ENCODE assay signal across 7 mouse cellular contexts in genomic region chr7:101301881-101302456, GRCm38 (mm10). TPM values are rescaled to one million over a fixed set of nuclear protein-coding genes. Genes with fewer than 3 reads are reported as not detected.
DNase-seq lines count a peak whose midpoint lies in the region; ATAC-seq lines count a peak whose summit lies in the region.

Gene Atg16l2, minus strand, starts transcription at chr7:101302251.

- intact Hi-C loops in left cerebral cortex, postnatal 36 days (cut with DNase I), result no loop called here

- under 1% methylated on average over 38 of the region's 39 CpGs for WGBS in intestine, embryonic 16.5 days
- under 1% methylated on average over 39 of the region's 39 CpGs for WGBS in midbrain, embryonic 11.5 days

- peak; percentile 95 for ATAC-seq in intestine, embryonic 16.5 days
- ATAC-seq in midbrain, embryonic 11.5 days (ENCODE audit: low FRiP score), result peak; percentile 96

- H3K27ac ChIP-seq in intestine, embryonic 16.5 days (ENCODE audit: low read length), result peak within 1 kb of the TSS; percentile 55
- peak within 1 kb of the TSS; percentile 48 for H3K27ac ChIP-seq in midbrain, embryonic 11.5 days (ENCODE audit: low read depth, low read length)

- peak within 1 kb of the TSS; percentile 75 for H3K4me2 ChIP-seq in intestine, embryonic 16.5 days (ENCODE audit: low read depth, low read length)
- peak within 1 kb of the TSS; percentile 65 for H3K4me2 ChIP-seq in midbrain, embryonic 11.5 days

- peak within 1 kb of the TSS; percentile 77 for H3K4me3 ChIP-seq in intestine, embryonic 16.5 days (ENCODE audit: low read length)
- peak within 1 kb of the TSS; percentile 65 for H3K4me3 ChIP-seq in midbrain, embryonic 11.5 days (ENCODE audit: low read depth, low read length)

- no peaks in the 10 kb centered on the region for H3K36me3 ChIP-seq in intestine, embryonic 16.5 days (ENCODE audit: control insufficient read depth, insufficient read depth, low read length)
- no peaks in the 10 kb centered on the region for H3K36me3 ChIP-seq in midbrain, embryonic 11.5 days (ENCODE audit: control insufficient read depth, insufficient read depth, low read length)

- H3K4me1 ChIP-seq in intestine, embryonic 16.5 days (ENCODE audit: control insufficient read depth, insufficient read depth, low read length), result peaks cover 22% of the 10 kb centered on the region
- H3K4me1 ChIP-seq in midbrain, embryonic 11.5 days (ENCODE audit: control insufficient read depth, insufficient read depth, low read length), result peaks cover 16% of the 10 kb centered on the region

- peak; percentile 92 for DNase-seq in adrenal gland, adult 8-10 months
- DNase-seq in embryo, embryonic 9.5 days (ENCODE audit: extremely low spot score), result peak; percentile 96
- DNase-seq in gastrocnemius, postnatal 4 days (ENCODE audit: low spot score in 2 of 2), result peak; percentile 79 to 90
- DNase-seq in left cerebral cortex, postnatal 36 days (ENCODE audit: low spot score in 2 of 2), result peak; percentile 93
- peak; percentile 99 for DNase-seq in midbrain, embryonic 11.5 days (ENCODE audit: low spot score, missing footprints)
- DNase-seq in skeletal muscle tissue, adult 2 months (ENCODE audit: low read depth, low spot score), result peak; percentile 94

- H3K9me3 ChIP-seq in intestine, embryonic 16.5 days (ENCODE audit: control insufficient read depth, low read length), result no peaks in the 10 kb centered on the region
- H3K9me3 ChIP-seq in midbrain, embryonic 11.5 days (ENCODE audit: control insufficient read depth, low read length), result no peaks in the 10 kb centered on the region

- H3K9ac ChIP-seq in intestine, embryonic 16.5 days (ENCODE audit: low read depth, low read length), result peak within 1 kb of the TSS; percentile 79
- H3K9ac ChIP-seq in midbrain, embryonic 11.5 days (ENCODE audit: low read length), result peak within 1 kb of the TSS; percentile 57

- no peaks in the 10 kb centered on the region for H3K27me3 ChIP-seq in intestine, embryonic 16.5 days (replicated peaks; ENCODE audit: control insufficient read depth, insufficient read depth, low read length)
- peaks cover 7% of the 10 kb centered on the region; the same call in 1 of the 2 replicates for H3K27me3 ChIP-seq in midbrain, embryonic 11.5 days (ENCODE audit: control insufficient read depth, insufficient read depth, low read length)

RNA-seq across cellular contexts. Expression of gene Atg16l2, which starts in this region (rescaled TPM):
- 10 to 100 TPM; 20.8 to 49.8 (median 33.4) TPM for total RNA-seq in adrenal gland, adult 8-10 months (2022)
- 10 to 100 TPM in 1 of 2 experiments, 1 to 10 TPM in 1; 6.3 to 11.4 TPM for total RNA-seq in gastrocnemius, postnatal 4 days (2021)
- 13.4 and 17.3 TPM in 2 replicates for polyA plus RNA-seq in intestine, embryonic 16.5 days (2015; fragmentation: Nextera tagmentation; extraction: Ambion mirVana)
- total RNA-seq in left cerebral cortex, postnatal 36 days (2021), result 10 to 100 TPM; 52.7 to 55.5 TPM
- polyA plus RNA-seq in midbrain, embryonic 11.5 days (2014; fragmentation: Nextera tagmentation; extraction: Ambion mirVana), result 8.5 and 14.8 TPM in 2 replicates

Comparison
In these comparisons a context has a peak if more than half of its experiments do, and no peak if none do; other contexts are left out.
1. Peak in every context shown above with its lines: DNase-seq, ATAC-seq, H3K4me3 ChIP-seq and H3K27ac ChIP-seq.